Mouse (Mus musculus): ENCODE measurements around the gene Ankrd52.

Ankrd52 gene

GRCm38 (mm10) chr10:128401056-128401455 is 24.1 kb downstream of the Ankrd52 start, which contains the start of gene Slc39a5:
Gene Slc39a5 (minus strand): TSS chr10:128401229.
- in situ Hi-C loops (cut with MboI, MseI) = no loop called here

- in situ Hi-C loops (cut with MboI, MseI) = no loop called here
These were observed 24.7 kb downstream of the Ankrd52 start for GRCm38 (mm10) chr10:128401638-128402037.

- in situ Hi-C loops (cut with MboI, MseI) = no loop called here
These were observed 27.0 kb downstream of the Ankrd52 start for GRCm38 (mm10) chr10:128403931-128404330.

- in situ Hi-C loops (cut with MboI, MseI) = no loop called here
These were observed 31.9 kb downstream of the Ankrd52 start for GRCm38 (mm10) chr10:128408591-128409535.

GRCm38 (mm10) chr10:128409692-128410559 is 33.0 kb downstream of the Ankrd52 start:
- in situ Hi-C loops (cut with MboI, MseI) = no loop called here

- in situ Hi-C loops (cut with MboI, MseI) = no loop called here
These were observed 33.6 kb downstream of the Ankrd52 start for GRCm38 (mm10) chr10:128410560-128410845.

- in situ Hi-C loops (cut with MboI, MseI) = no loop called here
These were observed 34.5 kb downstream of the Ankrd52 start, which contains the start of the genes Nabp2 and Rnf41 for GRCm38 (mm10) chr10:128411211-128412054. Gene Nabp2 (minus strand): TSS chr10:128411492. Gene Rnf41 (plus strand): TSS chr10:128411657.

GRCm38 (mm10) chr10:128412055-128412381 is 35.1 kb downstream of the Ankrd52 start:
- in situ Hi-C loops (cut with MboI, MseI) = no loop called here

- in situ Hi-C loops (cut with MboI, MseI) = no loop called here
These were observed 35.6 kb downstream of the Ankrd52 start for GRCm38 (mm10) chr10:128412558-128412957.

- in situ Hi-C loops (cut with MboI, MseI) = no loop called here
These were observed 36.2 kb downstream of the Ankrd52 start for GRCm38 (mm10) chr10:128413076-128413475.

- in situ Hi-C loops (cut with MboI, MseI) = no loop called here
These were observed 37.9 kb downstream of the Ankrd52 start for GRCm38 (mm10) chr10:128414848-128415247.

- in situ Hi-C loops (cut with MboI, MseI) = no loop called here
These were observed 45.5 kb downstream of the Ankrd52 start for GRCm38 (mm10) chr10:128422426-128422825.

GRCm38 (mm10) chr10:128424604-128425003 is 47.7 kb downstream of the Ankrd52 start:
- in situ Hi-C loops (cut with MboI, MseI) = no loop called here

GRCm38 (mm10) chr10:128425260-128425659 is 48.3 kb downstream of the Ankrd52 start:
- in situ Hi-C loops (cut with MboI, MseI) = no loop called here

- in situ Hi-C loops (cut with MboI, MseI) = no loop called here
These were observed 52.1 kb downstream of the Ankrd52 start for GRCm38 (mm10) chr10:128429052-128429451.

GRCm38 (mm10) chr10:128429454-128429853 is 52.5 kb downstream of the Ankrd52 start:
- in situ Hi-C loops (cut with MboI, MseI) = no loop called here

GRCm38 (mm10) chr10:128433417-128433816 is 56.5 kb downstream of the Ankrd52 start:
- in situ Hi-C loops (cut with MboI, MseI) = no loop called here

- in situ Hi-C loops (cut with MboI, MseI) = loop anchor here (5.0 kb wide), 1 partner anchor 47 kb away; no protein-coding TSS in a partner anchor
These were observed 57.8 kb downstream of the Ankrd52 start for GRCm38 (mm10) chr10:128434681-128435080.

GRCm38 (mm10) chr10:128435186-128435823 is 58.4 kb downstream of the Ankrd52 start:
- in situ Hi-C loops (cut with MboI, MseI) = loop anchor here (5.0 kb wide), 1 partner anchor 48 kb away; no protein-coding TSS in a partner anchor

- in situ Hi-C loops (cut with MboI, MseI) = loop anchor here (5.0 kb wide), 1 partner anchor 49 kb away; no protein-coding TSS in a partner anchor
These were observed 59.0 kb downstream of the Ankrd52 start for GRCm38 (mm10) chr10:128435873-128436272.

- in situ Hi-C loops (cut with MboI, MseI) = loop anchor here (5.0 kb wide), 1 partner anchor 49 kb away; no protein-coding TSS in a partner anchor
These were observed 59.5 kb downstream of the Ankrd52 start for GRCm38 (mm10) chr10:128436376-128436775.

Data from T-helper 1 cell (primary cell).